Mouse (Mus musculus) naive thymus-derived CD4-positive, alpha-beta T cell, adult 2 months (primary cell): ENCODE measurements around the gene Pnp.
A peak's percentile ranks its signal among the peaks of the same experiment; 100 is the strongest.
"Not testable (repeated sequence)": the region's sequence is repeated elsewhere in the genome, so short reads cannot be mapped to it uniquely, and the experiment has no call there.

Source experiments
- DNase-seq: peaks from one replicate; pipeline ENCODE4 v3.0.0-alpha.2; 2011; ENCODE audit warnings: low read depth

Gene Pnp

DNA sequence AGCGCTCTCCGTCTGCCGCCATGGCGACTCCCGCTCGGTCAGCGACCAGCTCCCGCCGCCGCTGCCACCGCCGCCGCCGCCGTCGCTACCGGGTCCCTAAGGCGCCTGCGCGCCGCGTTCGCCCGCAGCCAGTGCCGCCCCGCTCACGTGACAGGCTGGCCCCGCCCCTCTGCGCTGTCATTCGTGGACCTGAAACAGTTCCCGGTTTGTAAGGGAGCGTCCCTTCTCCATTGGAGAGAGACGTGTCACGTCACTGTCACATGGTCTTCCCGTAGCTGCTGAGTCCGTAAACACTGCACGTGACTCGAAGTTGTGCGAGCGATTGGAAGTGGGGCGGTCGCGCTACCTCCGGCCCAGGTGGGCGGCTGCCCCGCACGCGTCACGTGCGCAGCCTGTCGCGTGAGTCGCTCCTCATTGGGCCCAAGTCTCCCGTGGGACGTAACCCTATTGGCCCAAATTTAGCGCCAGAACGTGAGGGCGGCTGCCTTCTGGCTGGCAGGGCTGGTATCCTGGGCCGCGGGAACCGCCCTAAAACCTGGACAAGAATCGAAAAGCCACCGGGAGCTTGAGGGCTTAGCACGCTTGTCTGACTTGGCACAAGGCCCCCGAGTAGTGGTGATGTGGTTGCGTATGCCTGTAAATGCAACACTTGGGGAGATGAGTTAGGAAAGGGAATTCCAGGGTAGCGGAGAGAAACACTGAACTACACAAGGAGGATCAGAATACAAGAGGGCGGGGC, at the start of gene Pnp, which contains the start of gene Pip4p1:
Gene Pnp, plus strand, starts transcription at position 329 of the 739 bp plus-strand sequence.
Gene Pip4p1, minus strand, starts transcription at position 103 of the 739 bp plus-strand sequence.
- DNase-seq: peak; percentile 99

DNA sequence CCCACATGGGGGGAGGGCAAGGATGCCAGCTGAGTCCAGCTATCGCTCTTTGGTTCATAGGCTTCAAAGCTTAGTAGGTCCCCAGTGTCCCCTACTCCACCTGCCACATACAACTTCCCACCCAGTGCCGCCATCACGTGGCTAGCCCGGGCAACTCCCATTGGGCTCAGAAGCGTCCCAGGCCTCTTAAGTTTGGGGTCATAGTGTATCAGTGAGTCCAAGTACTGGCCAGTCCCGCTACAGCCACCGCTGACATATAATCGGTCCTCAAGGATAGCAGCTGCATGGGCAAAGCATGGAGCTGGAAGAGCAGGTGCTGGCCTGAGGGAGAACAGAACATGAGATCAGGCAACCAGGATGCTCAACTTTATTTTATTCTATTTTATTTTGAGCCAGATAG, 39.3 kb upstream of the Pnp start:
- no peak for DNase-seq

DNA sequence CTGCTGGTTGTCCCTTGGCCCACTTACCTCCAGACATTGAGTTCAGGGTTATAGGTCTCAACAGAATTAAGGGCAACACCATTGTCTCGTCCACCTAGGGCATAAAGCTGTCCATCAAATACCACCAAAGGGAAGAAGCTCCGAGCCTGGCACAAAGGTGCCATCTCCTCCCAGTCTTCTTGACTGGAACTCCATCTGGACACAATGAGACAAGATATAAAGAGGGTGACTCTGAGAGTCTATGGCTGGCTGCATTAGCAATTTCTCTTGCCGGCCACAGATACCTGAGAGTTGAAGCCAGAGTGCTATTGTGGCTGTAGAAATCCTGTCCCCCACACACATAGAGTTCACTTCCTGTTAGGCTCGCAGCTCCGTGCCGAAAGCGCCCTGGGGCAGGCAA, 38.8 kb upstream of the Pnp start:
- no peak for DNase-seq

DNA sequence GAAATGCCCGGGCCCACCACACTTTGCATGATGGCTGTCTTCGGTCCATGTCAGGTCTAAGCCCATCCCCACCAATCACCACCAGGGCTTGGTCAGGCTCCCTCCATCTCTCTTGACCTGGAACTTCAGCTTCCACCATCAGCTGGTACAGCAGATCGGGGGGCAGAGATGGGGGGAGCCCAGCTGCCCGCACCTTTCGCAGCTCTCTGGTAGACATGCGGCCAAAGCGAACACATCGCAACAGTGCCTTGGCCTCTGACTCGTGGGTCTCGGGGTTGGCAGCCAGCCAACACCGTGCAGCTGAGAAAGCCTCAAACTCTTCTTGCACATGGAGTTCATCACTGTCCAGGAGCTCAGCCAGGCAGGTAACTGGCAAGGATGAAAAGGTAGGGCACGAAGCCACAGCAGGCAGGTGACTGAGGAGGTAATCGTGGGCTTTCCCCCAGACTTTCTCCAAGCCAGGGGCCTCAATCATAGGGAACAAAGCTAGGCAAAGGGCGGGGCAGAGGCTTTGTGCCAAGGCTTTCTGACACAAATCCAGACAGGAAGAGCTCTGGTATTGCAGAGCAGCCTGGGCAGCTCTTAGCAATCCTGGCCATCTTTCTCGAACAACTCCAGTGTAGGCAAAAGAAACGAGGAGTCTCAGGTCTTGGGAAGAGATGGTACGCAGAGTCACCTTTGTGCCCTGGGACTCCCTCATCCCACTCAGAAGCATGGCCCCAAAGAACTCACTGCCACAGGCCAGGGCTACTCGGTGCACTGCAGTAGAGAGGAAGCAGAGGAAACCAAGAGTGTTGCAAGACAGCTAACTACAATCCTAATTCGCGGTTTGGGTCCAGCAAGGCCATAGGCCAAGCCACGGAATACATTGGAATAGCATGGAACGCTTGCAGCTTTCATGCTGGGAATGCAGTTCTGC, 38.1 kb upstream of the Pnp start:
- DNase-seq: no peak

DNA sequence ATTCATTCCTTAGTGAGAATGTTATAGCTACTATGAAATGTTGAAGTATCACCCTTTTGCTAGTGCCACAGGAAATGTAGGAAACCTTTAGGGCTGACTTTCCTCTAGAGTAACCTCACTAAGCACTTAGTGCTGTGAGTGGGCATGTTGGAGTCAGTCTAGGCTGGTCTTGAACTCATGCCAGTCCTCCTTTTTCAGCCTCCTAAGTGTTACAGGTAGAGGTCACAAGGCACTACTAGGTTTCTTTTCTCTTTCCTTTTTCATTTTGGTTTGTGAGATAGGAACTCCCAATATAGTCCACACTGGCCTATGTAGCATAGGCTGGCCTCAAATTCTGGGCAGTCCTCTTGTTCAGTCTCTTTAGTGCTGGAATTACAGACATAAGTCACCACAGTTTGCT, 35.5 kb upstream of the Pnp start:
- no peak for DNase-seq

DNA sequence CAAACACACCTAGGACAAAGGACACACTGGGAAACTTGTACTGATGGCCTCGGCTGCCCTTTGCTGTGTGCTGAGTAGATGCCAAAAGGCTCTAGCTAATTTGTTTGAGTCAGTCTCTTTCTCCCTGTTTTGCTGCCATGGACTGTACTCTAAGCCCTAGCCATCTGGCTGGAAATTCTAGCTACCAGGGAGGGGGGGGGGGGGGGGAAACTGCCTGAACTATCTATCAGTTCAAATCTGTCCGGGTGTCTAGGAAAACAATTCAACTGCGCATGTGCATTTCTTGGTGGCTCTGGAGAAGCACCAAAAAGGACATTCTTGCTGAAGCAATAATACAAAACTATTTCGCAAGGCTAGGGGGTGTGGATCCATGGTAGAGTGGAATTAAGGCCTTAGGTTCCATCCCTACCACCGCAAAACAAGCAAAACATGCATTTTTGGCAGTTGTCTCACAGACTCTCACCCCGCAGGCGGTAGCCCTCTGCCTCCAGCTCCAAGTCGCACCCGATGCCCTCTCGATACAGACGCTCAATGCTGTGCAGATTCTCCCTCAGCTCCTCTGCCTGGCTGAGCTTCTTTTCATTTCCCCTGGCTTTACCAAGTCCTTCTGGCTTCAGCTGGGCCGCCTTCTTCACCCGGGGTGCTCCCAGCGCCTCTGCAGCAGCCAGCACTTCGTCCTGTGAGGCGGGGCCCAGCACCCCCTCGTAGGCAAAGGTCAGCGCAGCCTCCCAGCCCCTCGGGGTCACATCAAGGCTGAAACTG, 34.7 kb upstream of the Pnp start:
- no peak for DNase-seq

DNA sequence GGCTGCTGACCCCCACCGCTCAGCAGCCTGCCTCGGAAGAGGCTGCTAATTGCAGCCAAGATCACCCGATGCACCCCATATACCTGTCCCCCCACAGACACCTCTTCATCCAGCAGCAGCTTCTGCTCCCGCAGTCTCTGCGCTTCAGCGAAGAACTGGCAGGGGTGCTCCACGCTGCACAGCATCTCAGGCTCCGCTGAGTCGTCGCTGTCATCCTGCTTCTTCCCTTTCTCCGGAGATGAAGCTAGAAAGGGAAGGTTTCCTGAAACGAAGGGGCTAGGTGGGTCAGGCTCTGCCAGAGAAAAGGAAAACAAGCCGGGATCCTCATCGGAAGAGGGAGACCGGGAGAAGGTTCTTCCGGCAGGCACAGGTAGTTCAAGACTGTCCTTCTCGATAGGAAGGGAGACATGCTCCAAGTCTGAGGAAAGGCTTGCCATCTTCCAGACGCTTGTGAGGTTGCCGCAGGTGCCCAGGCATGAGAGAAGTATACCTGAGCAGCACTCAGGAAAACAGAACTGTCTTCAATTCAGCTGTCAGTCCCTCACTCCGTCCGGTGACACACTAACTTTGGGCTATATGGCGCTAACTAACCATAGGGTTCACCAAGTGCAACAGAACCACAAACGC, 34.0 kb upstream of the Pnp start:
- DNase-seq: no peak

DNA sequence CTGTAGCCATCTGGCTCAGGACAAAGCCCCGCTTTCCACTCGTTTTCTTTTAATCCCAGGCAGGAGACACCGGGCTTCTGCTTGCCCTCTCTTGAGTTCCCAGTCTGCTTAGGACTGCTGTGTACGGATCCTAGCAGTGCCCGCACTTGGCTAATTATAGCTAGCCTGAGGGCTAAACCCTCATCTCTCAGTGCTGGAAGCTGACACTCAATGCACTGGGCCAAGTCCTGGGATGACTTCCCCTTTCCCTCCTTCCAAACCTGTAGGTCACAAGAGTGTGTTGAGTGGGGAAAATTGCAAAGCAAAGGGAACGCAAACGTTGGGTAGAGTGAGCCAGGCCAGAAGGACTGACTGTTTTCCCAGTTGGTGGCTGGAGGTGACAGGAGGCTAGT, 33.5 kb upstream of the Pnp start, which contains the start of gene Klhl33:
Gene Klhl33, minus strand, starts transcription at position 134 of the 392 bp plus-strand sequence.
- DNase-seq: no peak

DNA sequence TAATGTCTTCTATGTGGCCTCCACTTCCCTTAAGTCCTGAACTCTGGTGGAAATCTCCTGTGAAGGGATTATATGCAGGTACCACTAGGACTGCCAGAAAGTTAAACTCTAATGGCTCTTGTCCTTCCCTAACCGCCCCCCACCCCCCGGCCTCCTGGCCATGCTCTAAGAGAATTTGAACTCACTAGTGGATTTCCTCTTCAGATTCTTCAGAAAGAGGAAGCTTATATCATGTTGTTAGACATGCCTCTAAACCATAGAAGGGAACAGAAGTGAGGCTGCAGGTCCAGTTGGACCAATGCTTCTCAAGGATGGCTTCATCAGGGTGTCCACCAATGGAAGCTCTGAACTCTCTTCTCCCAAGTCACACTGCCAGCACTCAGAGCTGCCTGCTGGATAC, 32.9 kb upstream of the Pnp start:
- not testable (repeated sequence) for DNase-seq

DNA sequence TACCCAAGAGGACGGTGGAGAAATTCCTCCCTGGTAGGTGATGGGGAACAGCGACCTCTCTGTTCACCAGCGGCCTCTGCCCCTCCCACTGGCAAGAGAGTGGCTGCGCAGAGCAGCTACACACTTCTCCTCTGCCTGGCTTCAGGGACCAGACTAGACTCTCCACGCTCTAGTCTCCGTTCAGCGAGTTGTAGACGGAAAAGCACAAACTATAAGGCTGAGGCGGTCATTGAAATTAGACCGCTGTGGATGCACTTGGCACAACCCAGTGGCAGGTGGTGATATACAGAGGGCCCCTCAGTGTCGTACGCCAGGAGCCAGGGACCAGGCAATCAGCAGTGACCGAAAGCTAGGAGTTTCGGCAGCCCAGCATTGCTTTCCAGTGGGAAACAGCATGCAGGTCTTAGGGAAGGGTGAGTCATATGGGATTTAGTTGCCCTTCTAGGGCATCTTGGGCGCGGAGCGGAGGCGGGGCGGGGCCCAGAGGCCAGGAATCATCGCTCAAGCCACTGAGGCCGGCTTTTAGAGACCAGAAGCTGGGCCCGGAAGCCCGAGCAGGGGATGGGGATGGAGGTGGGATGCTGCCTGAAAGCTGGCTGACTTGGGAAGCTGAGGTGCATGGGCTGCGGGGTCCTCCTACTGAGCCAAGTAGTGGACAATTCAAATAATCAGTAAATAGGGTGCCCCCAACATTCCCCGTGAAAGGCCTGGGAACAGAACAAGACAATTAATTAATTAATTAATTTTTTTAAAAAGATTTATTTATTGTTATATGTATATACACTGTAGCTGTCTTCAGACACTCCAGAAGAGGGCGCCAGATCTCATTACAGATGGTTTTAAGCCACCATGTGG, 26.7 kb upstream of the Pnp start:
- DNase-seq: peak; percentile 17

DNA sequence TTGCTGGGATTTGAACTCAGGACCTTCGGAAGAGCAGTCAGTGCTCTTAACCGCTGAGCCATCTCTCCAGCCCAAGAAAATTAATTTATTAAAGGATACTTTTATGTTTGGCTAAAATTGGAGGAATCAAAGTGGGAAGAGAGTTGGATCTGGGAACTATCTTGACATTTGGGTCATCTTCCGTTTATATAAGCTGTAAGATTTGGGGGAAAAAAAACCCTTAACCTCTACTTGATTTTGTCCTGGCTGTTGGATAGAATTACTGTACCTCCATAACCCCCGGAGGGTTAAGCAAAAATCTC, 26.1 kb upstream of the Pnp start:
- no peak for DNase-seq

DNA sequence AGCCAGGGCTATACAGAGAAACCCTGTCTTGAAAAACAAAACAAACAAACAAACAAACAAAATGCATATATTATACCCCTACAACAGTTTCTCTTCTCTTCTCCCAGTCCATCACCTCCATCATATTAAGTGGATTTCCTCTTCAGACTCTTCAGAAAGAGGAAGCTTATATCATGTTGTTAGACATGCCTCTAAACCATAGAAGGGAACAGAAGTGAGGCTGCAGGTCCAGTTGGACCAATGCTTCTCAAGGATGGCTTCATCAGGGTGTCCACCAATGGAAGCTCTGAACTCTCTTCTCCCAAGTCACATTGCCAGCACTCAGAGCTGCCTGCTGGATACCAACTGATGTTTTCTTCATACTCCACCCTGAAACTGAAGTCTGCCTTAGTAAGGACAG, 25.6 kb upstream of the Pnp start:
- DNase-seq: not testable (repeated sequence)

DNA sequence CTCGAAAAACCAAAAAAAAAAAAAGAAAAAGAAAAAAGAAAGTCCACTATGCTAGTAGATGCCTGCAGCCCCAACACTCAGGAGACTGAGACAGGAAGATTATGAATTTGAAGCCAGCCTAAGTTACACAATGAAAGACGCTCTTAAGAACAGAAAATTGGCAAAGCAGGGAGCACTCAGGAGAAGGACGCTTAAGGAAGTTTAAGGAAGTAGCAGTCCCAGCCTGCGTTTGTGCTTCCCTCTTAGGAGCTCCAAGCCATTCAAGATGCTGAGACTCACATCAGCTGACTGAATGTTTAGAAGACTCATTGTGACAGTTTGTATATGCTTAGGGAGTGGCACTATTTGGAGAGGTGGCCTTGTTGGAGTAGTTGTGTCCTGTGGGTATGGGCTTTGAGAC, 22.8 kb upstream of the Pnp start:
- DNase-seq: no peak

DNA sequence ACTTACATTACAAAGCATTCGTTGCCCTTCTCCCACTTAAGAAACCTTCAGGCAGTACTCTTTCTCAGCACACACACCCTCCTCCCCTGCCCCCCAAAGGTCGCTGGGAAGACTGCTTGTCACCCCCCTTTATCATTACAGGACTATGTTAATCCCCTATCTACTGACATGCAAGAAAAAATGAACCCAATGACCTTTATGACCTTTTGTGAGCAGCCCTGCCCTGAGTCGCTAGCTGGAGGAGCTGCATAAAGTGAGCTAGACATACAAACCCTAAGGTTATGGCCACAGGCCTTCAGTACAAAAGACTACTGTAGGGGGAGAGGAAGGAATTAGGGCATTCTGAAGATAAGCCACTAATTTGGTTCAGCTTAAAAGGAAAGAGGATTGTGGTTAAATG, 19.5 kb upstream of the Pnp start:
- no peak for DNase-seq

DNA sequence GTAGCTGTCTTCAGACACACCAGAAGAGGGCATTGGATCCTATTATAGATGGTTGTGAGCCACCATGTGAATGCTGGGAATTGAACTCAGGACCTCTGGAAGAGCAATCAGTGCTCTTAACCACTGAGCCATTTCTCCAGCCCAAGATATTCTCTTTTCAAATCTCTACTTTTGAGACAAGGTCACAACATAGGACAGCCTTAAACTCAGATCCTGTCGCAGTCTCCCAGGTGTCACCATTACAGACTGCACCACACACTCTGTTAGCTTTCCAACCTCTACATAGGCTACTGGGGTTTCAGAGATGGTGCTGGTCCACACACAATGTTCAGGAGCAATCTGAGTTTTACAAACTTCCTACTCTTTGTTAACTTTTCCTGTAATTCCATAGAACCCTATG, 7.4 kb upstream of the Pnp start:
- DNase-seq: not testable (repeated sequence)

DNA sequence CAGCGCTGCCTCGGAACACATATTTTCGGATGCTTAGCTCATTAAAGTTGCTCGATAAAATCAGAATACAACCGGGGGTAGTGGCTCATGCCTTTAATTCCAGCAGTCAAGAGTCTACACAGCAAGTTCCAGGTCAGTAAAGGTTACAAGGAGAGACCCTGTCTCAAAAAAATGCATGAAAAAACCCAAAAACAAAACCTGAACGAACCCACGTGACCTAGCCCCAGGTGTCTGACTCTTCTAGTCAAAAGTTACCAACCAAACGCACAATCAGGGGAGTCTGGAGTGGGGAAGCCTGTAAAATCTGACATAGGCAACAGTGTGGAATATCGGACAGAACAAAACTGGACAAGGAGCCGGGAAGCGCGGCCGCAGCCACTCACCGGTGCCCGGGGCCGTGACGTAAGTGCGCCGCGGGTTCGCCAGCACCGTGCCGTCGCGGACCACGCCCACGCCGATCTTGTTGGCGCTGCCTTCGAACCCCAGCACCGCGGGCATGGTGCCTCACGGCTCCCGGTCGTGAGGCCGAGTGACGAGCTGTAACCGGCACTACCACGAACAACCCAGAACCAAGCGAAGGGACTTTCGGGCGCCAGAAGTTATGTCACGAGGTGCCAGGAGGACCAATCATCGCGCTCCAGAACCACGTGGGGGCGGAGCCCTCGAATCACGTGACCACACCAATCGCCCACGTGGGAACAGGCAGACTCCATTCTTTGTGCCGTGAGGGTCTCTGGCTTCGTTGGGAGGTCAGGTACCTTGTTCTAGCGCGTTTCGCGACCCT, 6.4 kb upstream of the Pnp start, which contains the start of the genes Osgep and Apex1:
Gene Osgep, minus strand, starts transcription at position 613 of the 784 bp plus-strand sequence.
Gene Apex1, plus strand, starts transcription at position 688 of the 784 bp plus-strand sequence.
- DNase-seq: peak; percentile 99

DNA sequence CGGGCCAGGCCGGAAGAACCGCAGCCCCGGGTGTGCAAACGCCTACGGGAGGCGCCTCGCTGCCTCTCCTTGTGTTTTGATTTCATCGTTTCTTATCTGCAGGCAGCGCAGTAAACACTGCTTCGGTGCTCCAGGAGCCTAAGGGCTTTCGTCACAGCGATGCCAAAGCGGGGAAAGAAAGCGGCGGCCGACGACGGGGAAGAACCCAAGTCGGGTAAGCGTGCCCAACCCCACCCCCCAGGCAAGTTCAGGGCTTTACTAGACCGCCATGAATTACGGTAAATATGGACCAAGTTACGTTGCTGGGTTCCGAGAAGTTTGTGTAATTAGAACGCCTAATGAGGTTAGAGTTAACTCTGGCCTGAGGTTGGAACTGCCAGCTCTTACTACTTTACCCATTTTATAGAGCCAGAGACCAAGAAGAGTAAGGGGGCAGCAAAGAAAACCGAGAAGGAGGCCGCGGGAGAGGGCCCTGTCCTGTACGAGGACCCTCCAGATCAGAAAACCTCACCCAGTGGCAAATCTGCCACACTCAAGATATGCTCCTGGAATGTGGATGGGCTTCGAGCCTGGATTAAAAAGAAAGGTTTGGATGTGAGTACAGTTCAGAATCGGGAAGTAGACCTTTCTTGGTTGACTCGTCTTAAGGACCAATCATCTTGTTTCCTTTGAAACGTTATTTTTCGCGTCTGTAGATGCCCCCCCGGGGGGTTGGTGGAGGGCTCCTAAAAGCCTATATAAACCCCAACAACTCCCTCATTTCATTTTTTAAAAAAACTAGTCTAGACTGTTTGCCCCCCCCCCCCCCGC, 5.6 kb upstream of the Pnp start:
- no peak for DNase-seq

DNA sequence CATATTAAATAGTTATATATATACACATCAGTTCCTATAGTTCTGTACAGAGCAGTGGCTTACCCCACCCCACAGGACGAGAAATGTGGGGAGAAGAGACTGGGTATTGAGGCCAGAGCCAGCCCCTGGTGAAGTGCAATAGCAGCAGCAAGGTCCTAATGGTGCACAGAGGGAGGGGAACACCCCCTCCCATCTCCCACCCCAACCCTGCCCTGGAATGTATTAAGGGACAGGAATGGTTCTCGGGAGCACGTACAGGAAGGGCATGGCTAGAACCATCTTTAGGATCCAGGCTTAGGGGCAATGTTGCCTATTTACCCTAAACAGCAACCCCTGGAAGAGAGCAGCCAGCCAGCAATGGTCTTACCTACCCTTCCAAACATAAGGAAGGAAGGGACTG, 3.5 kb upstream of the Pnp start:
- peak; percentile 13 for DNase-seq

DNA sequence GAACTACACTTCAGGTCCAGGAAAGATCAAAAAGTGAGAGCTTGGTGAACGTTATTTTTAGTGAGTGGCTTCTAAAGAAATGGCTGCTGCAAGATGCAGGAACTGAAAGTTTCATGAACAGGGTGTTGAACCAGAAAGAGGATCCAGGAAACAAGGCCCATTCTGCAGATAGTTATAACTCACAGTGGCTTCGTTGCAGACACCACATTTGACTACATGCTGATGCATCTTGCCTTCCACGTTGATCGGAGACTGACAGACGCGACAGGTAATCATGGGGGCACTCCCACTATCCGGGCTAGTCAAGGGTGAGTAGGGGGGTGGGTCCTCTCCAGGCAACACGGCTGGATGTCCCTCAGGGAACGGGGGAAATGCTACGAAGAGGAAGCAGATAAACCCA, 931 bp upstream of the Pnp start:
- no peak for DNase-seq
